Mouse (Mus musculus): ENCODE measurements around the gene Slc25a4. TPM values are rescaled to one million over a fixed set of nuclear protein-coding genes. Genes with fewer than 3 reads are reported as not detected.

Slc25a4 gene
- polyA plus RNA-seq, 1 experiment from 2014 or later: 124 TPM

Small RNA genes lying within 50 kb of the gene (microRNA-seq; reads per million reads assigned to microRNA genes)
- not detected for gene Gm23812

Other genes with a start within 250 kb of the Slc25a4 start
- 0.56 and 0.70 TPM in 2 replicates for gene 1700029J07Rik, start 236.0 kb downstream of the Slc25a4 start, polyA plus RNA-seq (2015; fragmentation: Nextera tagmentation; extraction: Ambion mirVana)
- 42.1 and 42.8 TPM in 2 replicates for gene Ufsp2, start 235.8 kb downstream of the Slc25a4 start, polyA plus RNA-seq (2015; fragmentation: Nextera tagmentation; extraction: Ambion mirVana)
- 0.05 TPM in 1 of 2 replicates, not detected in the other for gene Lrp2bp, start 212.0 kb downstream of the Slc25a4 start, polyA plus RNA-seq (2015; fragmentation: Nextera tagmentation; extraction: Ambion mirVana)
- gene Ankrd37, start 205.6 kb downstream of the Slc25a4 start, polyA plus RNA-seq (2015; fragmentation: Nextera tagmentation; extraction: Ambion mirVana): 4.7 and 4.9 TPM in 2 replicates
- gene Cfap97, start 59.5 kb downstream of the Slc25a4 start, polyA plus RNA-seq (2015; fragmentation: Nextera tagmentation; extraction: Ambion mirVana): 9.2 and 13.3 TPM in 2 replicates
- gene Snx25, start 59.1 kb downstream of the Slc25a4 start, polyA plus RNA-seq (2015; fragmentation: Nextera tagmentation; extraction: Ambion mirVana): 3.7 and 4.4 TPM in 2 replicates
- gene Helt, start 83.4 kb upstream of the Slc25a4 start, polyA plus RNA-seq (2015; fragmentation: Nextera tagmentation; extraction: Ambion mirVana): 0.08 TPM in 1 of 2 replicates, not detected in the other